Mouse (Mus musculus) T-helper 1 cell (primary cell): ENCODE results near the gene Sun3.

Source experiments
- in situ Hi-C: fragments of 300-600 bp; cut with MboI, MseI; formaldehyde crosslinking; loops from one replicate; pipeline ENCODE4 v1.15.1; 2025; ENCODE audit warnings: high pct_unique_total_duplicates

Gene Sun3

GRCm38 (mm10) chr11:8983237-8983861, 65.4 kb downstream of the Sun3 start:
- in situ Hi-C loops: loop anchor here (5.0 kb wide), 1 partner anchor 154 kb away; no protein-coding TSS in a partner anchor

DNA sequence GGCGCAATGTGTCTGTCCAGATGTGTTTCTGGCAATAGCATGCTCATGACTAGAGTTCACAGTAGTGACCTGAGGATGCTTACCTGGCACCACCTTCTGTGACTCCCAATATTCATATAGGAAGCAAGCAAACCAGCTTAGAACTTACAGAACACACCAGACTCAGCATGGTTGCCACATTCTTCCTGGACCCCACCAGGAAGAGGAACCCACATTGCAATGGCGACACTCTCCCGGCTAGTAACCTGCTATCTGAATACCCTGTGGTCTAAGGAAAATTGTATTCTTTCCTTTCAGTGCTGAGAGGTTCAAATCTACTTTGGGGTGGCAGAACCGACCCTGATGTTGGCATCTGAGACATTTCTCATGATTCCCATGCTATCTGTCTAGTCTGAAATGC, 70.6 kb downstream of the Sun3 start:
- in situ Hi-C loops: no loop called here

- in situ Hi-C loops: loop anchor here (5.0 kb wide), 1 partner anchor 74 kb away; the partner anchor contains the start of genes Gm11992 and Sun3
Measured at GRCm38 (mm10) chr11:8973166-8973565, 75.6 kb downstream of the Sun3 start, which contains the start of gene Pkd1l1. TSS of gene Pkd1l1 (minus strand) at chr11:8973266.

DNA sequence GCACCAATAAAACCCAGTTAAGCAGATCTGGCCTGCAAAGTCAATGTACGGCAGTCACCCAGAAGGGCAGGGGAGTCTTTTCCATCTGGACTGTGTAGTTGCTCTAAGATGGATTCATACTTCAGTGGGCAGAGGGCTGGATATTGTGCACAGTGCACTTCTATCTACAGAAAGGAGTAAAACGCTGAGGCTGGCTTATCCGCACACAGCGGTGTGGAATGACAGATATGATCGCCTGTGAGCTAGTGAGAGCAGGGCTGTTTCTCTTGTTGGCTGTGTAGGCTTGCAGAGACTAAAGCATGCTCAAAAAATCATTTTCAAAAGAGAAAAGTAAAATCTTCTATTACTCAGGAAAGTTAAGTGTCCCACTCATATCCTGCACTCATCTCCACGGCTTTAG, 76.7 kb downstream of the Sun3 start:
- in situ Hi-C loops: loop anchor here (5.0 kb wide), 1 partner anchor 75 kb away; the partner anchor contains the start of genes Gm11992 and Sun3

GRCm38 (mm10) chr11:8970509-8970908, 78.3 kb downstream of the Sun3 start:
- in situ Hi-C loops: loop anchor here (5.0 kb wide), 1 partner anchor 77 kb away; the partner anchor contains the start of genes Gm11992 and Sun3

GRCm38 (mm10) chr11:8968094-8968493, 80.7 kb downstream of the Sun3 start:
- in situ Hi-C loops: no loop called here
